Mouse (Mus musculus): ENCODE results near the gene Armc3.
"Not testable (repeated sequence)": the region's sequence is repeated elsewhere in the genome, so short reads cannot be mapped to it uniquely, and the experiment has no call there.

The Armc3 gene

GRCm38 (mm10) chr2:19274583-19274982 lies 75.5 kb downstream of the Armc3 start:
- no peak for DNase-seq (ENCODE audit: low spot score in 2 of 2)

- peak; percentile 51 to 52 for DNase-seq (ENCODE audit: low spot score in 2 of 2)
These were observed 76.8 kb downstream of the Armc3 start for GRCm38 (mm10) chr2:19275602-19276539.

GRCm38 (mm10) chr2:19280331-19280730 lies 81.2 kb downstream of the Armc3 start:
- no peak for DNase-seq (ENCODE audit: low spot score in 2 of 2)

DNA sequence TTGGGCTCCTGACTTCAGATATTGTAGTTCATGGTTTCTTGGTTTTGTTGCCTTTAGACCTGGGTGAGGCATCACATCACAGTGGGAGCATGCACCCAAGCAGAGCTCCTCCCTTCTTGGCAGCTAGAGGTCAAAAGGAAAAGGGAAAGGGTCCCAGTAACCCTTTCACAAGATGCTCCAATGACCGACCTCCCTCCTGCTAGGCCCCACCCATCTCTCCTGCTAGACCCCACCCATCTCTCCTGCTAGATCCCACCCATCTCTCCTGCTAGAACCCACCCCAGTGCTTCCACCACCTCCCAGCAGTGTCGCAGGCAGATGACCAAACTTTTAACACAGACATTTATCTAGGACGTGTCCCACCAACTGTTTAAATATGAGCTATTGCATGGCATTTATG lies 93.3 kb downstream of the Armc3 start:
- DNase-seq (ENCODE audit: low spot score in 2 of 2) = no peak

DNA sequence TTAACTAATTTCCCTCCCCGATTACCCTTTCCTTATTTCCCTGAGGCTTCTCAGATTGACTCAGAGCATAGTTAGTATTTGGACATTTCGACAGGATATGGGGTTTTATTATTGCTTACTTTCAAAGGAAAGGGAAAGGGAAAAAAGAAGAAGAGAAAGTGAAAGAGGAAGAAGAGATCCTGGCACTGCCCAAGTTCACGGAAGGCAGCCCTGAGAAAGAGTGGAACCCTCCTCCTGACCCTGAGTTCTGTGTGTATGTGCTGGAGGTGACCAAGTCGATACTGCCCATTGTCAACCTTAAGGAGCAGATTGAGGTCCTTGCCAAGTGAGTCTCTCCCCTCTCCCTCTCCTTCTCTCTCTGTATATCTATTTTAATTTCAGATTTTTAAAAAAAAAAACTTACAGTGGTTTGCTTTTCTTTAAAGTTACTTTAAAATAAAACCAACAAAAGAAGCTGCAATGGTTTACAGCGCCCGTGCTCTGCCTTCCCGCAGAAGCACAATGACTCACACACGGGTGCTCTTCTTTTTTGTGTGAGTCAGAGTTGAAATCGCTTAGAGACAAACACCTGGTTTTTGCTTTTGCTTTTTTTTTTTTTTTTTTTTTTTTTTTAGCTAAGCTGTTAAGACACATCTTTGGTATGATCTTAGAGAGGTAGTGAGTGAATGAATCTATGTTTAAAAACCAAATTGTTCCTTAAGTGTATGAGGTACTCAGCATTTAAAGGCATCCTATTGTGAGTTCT lies 101.4 kb downstream of the Armc3 start:
- no peak for DNase-seq (ENCODE audit: low spot score in 2 of 2)

- no peak for DNase-seq (ENCODE audit: low spot score in 2 of 2)
These were observed 102.1 kb downstream of the Armc3 start for GRCm38 (mm10) chr2:19301251-19301650.

GRCm38 (mm10) chr2:19303087-19303486 lies 104.0 kb downstream of the Armc3 start:
- DNase-seq (ENCODE audit: low spot score in 2 of 2) = not testable (repeated sequence)

GRCm38 (mm10) chr2:19310498-19310897 lies 111.4 kb downstream of the Armc3 start:
- DNase-seq (ENCODE audit: low spot score in 2 of 2) = no peak

GRCm38 (mm10) chr2:19316056-19316455 lies 117.0 kb downstream of the Armc3 start:
- no peak for DNase-seq (ENCODE audit: low spot score in 2 of 2)

DNA sequence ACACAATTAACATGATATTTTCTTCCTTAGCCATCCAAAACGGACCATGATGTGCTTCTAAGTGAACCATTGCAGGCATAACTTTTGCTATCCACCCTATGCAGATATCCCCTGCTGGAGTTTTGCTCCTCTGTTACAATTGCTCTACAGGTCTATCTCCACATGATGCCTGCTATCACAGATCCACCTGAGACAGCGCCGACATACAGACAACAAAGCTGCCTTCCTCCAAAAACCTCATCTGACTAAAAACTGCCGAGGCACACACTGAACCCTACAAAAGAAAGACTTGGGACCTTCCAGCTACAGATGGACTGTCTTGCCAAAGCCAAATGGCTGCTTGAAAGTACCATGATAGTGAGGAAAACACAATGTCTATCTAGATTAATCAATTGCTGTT lies 117.6 kb downstream of the Armc3 start:
- DNase-seq (ENCODE audit: low spot score in 2 of 2) = no peak

- not testable (repeated sequence) for DNase-seq (ENCODE audit: low spot score in 2 of 2)
These were observed 118.2 kb downstream of the Armc3 start for GRCm38 (mm10) chr2:19317151-19317812.

DNA sequence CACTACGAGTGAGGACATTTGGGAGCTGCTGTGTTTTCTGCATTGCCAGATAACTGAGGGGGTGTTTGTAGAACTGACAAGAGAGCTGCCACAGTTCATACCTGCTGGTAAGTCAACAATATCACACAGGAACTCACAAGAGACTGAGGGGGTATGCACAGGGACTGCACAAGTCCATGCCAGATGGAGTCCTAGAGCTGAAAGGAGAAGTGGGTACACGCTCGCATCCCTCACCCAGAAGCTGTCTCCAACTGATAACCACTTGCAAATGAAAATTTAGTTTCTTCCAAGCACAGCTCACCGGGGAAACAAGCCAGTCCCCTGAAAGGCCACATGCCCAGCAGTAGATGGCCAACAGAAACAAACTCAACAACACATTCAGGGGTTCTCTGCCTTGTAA lies 119.4 kb downstream of the Armc3 start:
- no peak for DNase-seq (ENCODE audit: low spot score in 2 of 2)

- no peak for DNase-seq (ENCODE audit: low spot score in 2 of 2)
These were observed 120.2 kb downstream of the Armc3 start for GRCm38 (mm10) chr2:19319284-19319683.

DNA sequence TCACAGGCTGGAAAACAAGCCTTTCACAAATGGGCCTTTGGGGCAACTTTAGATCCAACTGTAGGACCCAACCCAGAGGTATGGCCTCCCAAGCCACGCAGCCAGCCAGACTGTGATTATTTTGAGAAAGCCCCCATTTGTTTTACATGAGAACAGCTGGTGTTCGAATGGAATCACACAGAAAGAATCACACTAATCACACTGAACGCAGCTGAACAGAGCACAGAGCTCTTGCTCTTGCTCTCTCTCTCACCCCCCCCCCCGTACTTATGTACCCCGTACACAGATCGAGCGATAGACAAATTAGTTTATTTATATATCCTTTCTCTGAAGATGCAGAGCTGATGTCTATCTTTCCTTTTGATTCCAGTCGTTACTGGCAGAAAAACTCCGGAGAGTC lies 123.3 kb downstream of the Armc3 start:
- no peak for DNase-seq (ENCODE audit: low spot score in 2 of 2)

DNA sequence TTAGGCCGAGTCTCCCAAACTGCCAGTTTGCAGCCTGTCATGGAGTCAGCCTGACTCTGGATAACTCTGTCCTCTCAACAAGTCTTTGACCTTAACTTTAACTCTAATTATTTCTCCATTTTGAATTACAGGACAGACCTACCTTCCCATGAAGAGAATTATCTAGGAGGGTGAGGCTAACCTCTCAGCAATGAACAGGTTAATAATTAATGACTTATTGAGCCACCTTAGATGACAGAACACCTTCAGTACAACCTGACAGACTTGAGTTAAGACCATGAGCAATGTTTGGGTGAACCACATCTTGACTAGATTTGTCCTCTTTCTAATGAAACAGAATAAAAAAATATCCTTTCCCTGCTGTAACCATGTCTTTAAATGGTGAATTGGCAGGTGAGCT lies 127.3 kb downstream of the Armc3 start:
- no peak for DNase-seq (ENCODE audit: low spot score in 2 of 2)

DNA sequence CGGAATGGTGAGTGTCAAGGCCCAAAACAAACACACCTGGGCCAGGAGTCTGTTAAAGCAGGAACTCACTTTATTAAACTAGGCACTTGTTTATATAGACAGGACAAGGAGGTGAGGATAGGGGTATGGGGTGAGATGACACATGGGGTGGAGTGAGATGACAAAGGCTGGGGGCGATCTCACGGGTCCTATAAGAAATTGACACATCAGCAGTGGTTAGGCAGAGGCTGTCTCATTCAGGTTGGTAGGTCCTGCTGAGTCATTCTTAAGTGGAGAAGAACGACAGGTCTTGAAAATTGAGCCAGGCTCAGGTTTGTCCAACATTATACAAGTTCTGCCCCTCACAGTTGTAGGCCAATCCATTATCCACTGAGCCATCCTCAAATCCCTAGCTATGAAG lies 128.7 kb downstream of the Armc3 start:
- DNase-seq (ENCODE audit: low spot score in 2 of 2) = no peak

DNA sequence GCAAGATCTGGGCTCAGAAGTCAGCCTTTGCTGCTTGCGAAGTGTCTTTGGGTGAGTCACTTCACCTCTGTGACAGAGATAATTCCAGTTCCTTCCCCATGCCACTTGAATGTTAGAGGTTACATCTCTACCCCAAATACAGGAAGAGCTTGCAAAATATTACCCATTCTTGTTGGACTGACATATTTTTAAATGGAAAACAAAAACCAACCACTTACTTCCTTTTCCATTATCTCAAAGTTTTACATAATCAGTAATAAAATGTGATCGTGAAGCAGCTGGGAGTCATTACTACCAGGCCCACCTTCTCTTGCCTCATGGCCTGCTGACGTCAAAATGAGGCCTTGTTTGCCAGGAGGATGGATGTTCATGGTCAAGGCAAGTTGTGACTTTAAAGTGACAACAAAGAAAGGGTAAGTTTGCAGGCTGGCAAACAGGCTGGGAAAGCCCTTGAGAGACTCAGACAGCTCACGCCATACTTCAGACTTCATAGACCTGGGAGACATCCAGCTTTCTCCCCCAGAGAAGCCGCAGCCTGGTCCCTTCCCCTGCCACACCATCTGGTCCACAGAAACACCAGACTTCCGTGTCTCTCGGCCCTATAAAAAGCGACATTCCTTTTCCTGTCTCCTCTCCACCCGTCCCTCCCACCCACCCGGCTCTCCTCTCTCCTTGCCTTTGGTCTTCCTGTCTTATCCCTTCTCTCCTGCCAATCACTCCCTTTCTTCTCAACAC lies 145.0 kb downstream of the Armc3 start:
- peak; percentile 55 to 70 for DNase-seq (ENCODE audit: low spot score in 2 of 2)

GRCm38 (mm10) chr2:19344636-19345413 lies 145.7 kb downstream of the Armc3 start:
- peak; percentile 82 to 87 for DNase-seq (ENCODE audit: low spot score in 2 of 2)

- no peak for DNase-seq (ENCODE audit: low spot score in 2 of 2)
These were observed 146.4 kb downstream of the Armc3 start for GRCm38 (mm10) chr2:19345414-19345964.

- no peak for DNase-seq (ENCODE audit: low spot score in 2 of 2)
These were observed 149.4 kb downstream of the Armc3 start for GRCm38 (mm10) chr2:19348454-19348853.
